ENCODE assay signal across 13 mouse cellular contexts in the genomic region with DNA sequence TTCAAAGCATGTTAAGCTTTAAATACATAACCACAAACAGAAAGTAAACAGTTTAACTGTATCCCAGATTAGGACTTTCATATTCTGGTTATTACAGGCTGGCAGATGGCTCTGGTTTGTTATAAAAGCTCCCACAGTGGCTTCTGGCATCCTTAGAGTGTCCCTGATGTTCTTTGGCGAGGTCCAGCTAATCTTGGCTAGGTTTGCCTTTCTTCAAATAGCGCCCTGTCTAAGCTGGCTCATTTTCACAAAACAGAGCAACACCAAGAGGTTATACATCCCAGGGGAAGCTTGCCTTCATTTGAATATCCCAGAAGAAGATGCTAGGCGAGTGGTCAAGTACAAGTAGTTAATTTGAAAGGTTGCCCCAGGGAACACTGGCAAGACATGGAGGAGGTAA.
DNase-seq lines count a peak whose midpoint lies in the region; ATAC-seq lines count a peak whose summit lies in the region.
"Had no signal": no experiment of that assay in that cellular context is flagged by ENCODE, and none has a peak within 500 bp of the region (broad histone marks: within the 10 kb centered on the region; RNA-seq: fewer than 3 reads in every experiment).

No protein-coding gene starts in this region.

- no peak overlapping the region for H3K27ac ChIP-seq in forebrain, embryonic 16.5 days (ENCODE audit: low read length)
- H3K27ac ChIP-seq: limb, embryonic 15.5 days had no signal

- no peaks in the 10 kb centered on the region for H3K36me3 ChIP-seq in forebrain, embryonic 16.5 days (ENCODE audit: control insufficient read depth, insufficient read depth)
- H3K36me3 ChIP-seq: limb, embryonic 15.5 days had no signal

- H3K9ac ChIP-seq in forebrain, embryonic 16.5 days (replicated peaks; ENCODE audit: low read depth, low read length): no peak overlapping the region
- H3K9ac ChIP-seq: limb, embryonic 15.5 days had no signal

- no peaks in the 10 kb centered on the region for H3K27me3 ChIP-seq in forebrain, embryonic 16.5 days (replicated peaks; ENCODE audit: control insufficient read depth, insufficient read depth, low read length)
- H3K27me3 ChIP-seq: Patski had no signal

- peak; percentile 40 for DNase-seq in gastrocnemius, postnatal 25 days
- DNase-seq in gastrocnemius, postnatal 10 days: no peak
- DNase-seq in Muller cell, postnatal 12 days (ENCODE audit: inconsistent ontology term): peak; percentile 6
- DNase-seq in natural killer cell, adult 2 months (ENCODE audit: low spot score in 2 of 2): no peak
- DNase-seq in heart, postnatal 14 days: no peak
- DNase-seq: adrenal gland, postnatal 25 days; kidney, postnatal 10 days; layer of hippocampus, postnatal 36 days; thymus, postnatal 25 days had no signal

- no peaks in the 10 kb centered on the region for H3K9me3 ChIP-seq in forebrain, embryonic 16.5 days (ENCODE audit: control insufficient read depth, low read length)
- H3K9me3 ChIP-seq: limb, embryonic 15.5 days had no signal

- intact Hi-C loops in heart, postnatal 14 days (cut with DNase I): no loop called here

- 33% methylated on average over 3 of the region's 3 CpGs for WGBS in forebrain, embryonic 16.5 days

- H3K4me1 ChIP-seq in forebrain, embryonic 16.5 days (replicated peaks; ENCODE audit: control insufficient read depth, insufficient read depth, low read length): peaks cover 13% of the 10 kb centered on the region
- H3K4me1 ChIP-seq: limb, embryonic 15.5 days had no signal

- no peak overlapping the region for H3K4me3 ChIP-seq in forebrain, embryonic 16.5 days (replicated peaks; ENCODE audit: low read length)
- H3K4me3 ChIP-seq: limb, embryonic 15.5 days had no signal

- 0 out of 2 replicates have a peak, but pooled peaks have one; percentile 42 for ATAC-seq in cerebellum, adult (ENCODE audit: insufficient number of reproducible peaks, low FRiP score, low TSS enrichment)
- ATAC-seq in forebrain, embryonic 16.5 days: peak; percentile 72
- ATAC-seq: Patski had no signal

- H3K4me2 ChIP-seq in forebrain, embryonic 16.5 days (ENCODE audit: low read length): no peak overlapping the region
- H3K4me2 ChIP-seq: limb, embryonic 15.5 days had no signal

Comparison
In these comparisons a context has a peak if more than half of its experiments do, and no peak if none do; other contexts are left out.
1. DNase-seq: peak in gastrocnemius, postnatal 25 days (single experiment) and Muller cell, postnatal 12 days (single experiment); none in gastrocnemius, postnatal 10 days (single experiment), natural killer cell, adult 2 months (0 of 2) and heart, postnatal 14 days (0 of 2).